Mouse (Mus musculus) megakaryocyte, embryonic 14.5 days (primary cell): ENCODE data around the gene Ucp2.

Experiments
- FLI1 ChIP-seq: IDR thresholded peaks from 2 replicates; pipeline ENCODE4 v1.6.1; 2012; ENCODE audit warnings: low read length, inconsistent platforms, mixed read lengths
- GATA1 ChIP-seq: IDR thresholded peaks from 3 replicates; pipeline ENCODE4 v1.6.1; 2012; ENCODE audit warnings: mixed read lengths, low read length, inconsistent platforms, borderline replicate concordance

GRCm38 (mm10) chr7:100493484-100494414 is 612 bp downstream of the Ucp2 start:
- no peak for TF ChIP-seq GATA1
- TF ChIP-seq FLI1 = no peak
